Mouse (Mus musculus): ENCODE data around the gene Ccer1.
"Not testable (repeated sequence)": the region's sequence is repeated elsewhere in the genome, so short reads cannot be mapped to it uniquely, and the experiment has no call there.

Ccer1 gene

GRCm38 (mm10) chr10:97692913-97693312 is at the start of gene Ccer1:
Gene Ccer1 (plus strand): TSS chr10:97693059.
- DNase-seq (ENCODE audit: low read depth, low spot score) = no peak

- no peak for DNase-seq (ENCODE audit: low read depth, low spot score)
These were observed 49.1 kb upstream of the Ccer1 start, which contains the start of gene Epyc for GRCm38 (mm10) chr10:97643768-97644167. Gene Epyc (plus strand): TSS chr10:97644068.

- DNase-seq (ENCODE audit: low read depth, low spot score) = no peak
These were observed 42.5 kb upstream of the Ccer1 start for GRCm38 (mm10) chr10:97650334-97650733.

GRCm38 (mm10) chr10:97659489-97659888 is 33.4 kb upstream of the Ccer1 start:
- DNase-seq (ENCODE audit: low read depth, low spot score) = no peak

- no peak for DNase-seq (ENCODE audit: low read depth, low spot score)
These were observed 24.2 kb upstream of the Ccer1 start for GRCm38 (mm10) chr10:97668656-97669055.

GRCm38 (mm10) chr10:97670202-97670601 is 22.7 kb upstream of the Ccer1 start:
- DNase-seq (ENCODE audit: low read depth, low spot score) = peak; percentile 69

GRCm38 (mm10) chr10:97673239-97673638 is 19.6 kb upstream of the Ccer1 start:
- DNase-seq (ENCODE audit: low read depth, low spot score) = peak; percentile 59

GRCm38 (mm10) chr10:97682981-97683380 is 9.9 kb upstream of the Ccer1 start:
- no peak for DNase-seq (ENCODE audit: low read depth, low spot score)

- no peak for DNase-seq (ENCODE audit: low read depth, low spot score)
These were observed 5.7 kb upstream of the Ccer1 start for GRCm38 (mm10) chr10:97687198-97687597.

- peak; percentile 42 for DNase-seq (ENCODE audit: low read depth, low spot score)
These were observed 3.4 kb upstream of the Ccer1 start for GRCm38 (mm10) chr10:97689425-97689824.

- no peak for DNase-seq (ENCODE audit: low read depth, low spot score)
These were observed 708 bp downstream of the Ccer1 start for GRCm38 (mm10) chr10:97693398-97694135.

GRCm38 (mm10) chr10:97702321-97702720 is 9.5 kb downstream of the Ccer1 start:
- DNase-seq (ENCODE audit: low read depth, low spot score) = no peak

GRCm38 (mm10) chr10:97704562-97704961 is 11.7 kb downstream of the Ccer1 start:
- DNase-seq (ENCODE audit: low read depth, low spot score) = peak; percentile 59

- DNase-seq (ENCODE audit: low read depth, low spot score) = peak; percentile 84
These were observed 19.8 kb downstream of the Ccer1 start for GRCm38 (mm10) chr10:97712687-97713086.

- DNase-seq (ENCODE audit: low read depth, low spot score) = no peak
These were observed 21.7 kb downstream of the Ccer1 start for GRCm38 (mm10) chr10:97714584-97714983.

- DNase-seq (ENCODE audit: low read depth, low spot score) = no peak
These were observed 22.5 kb downstream of the Ccer1 start for GRCm38 (mm10) chr10:97715289-97715906.

GRCm38 (mm10) chr10:97717233-97717632 is 24.4 kb downstream of the Ccer1 start:
- peak; percentile 58 for DNase-seq (ENCODE audit: low read depth, low spot score)

- peak; percentile 68 for DNase-seq (ENCODE audit: low read depth, low spot score)
These were observed 25.2 kb downstream of the Ccer1 start for GRCm38 (mm10) chr10:97718021-97718420.

GRCm38 (mm10) chr10:97720625-97721024 is 27.8 kb downstream of the Ccer1 start:
- DNase-seq (ENCODE audit: low read depth, low spot score) = no peak

GRCm38 (mm10) chr10:97722709-97723108 is 29.9 kb downstream of the Ccer1 start:
- no peak for DNase-seq (ENCODE audit: low read depth, low spot score)

GRCm38 (mm10) chr10:97725929-97726328 is 33.1 kb downstream of the Ccer1 start:
- DNase-seq (ENCODE audit: low read depth, low spot score) = no peak

- DNase-seq (ENCODE audit: low read depth, low spot score) = not testable (repeated sequence)
These were observed 33.8 kb downstream of the Ccer1 start, which contains the start of gene C030005K15Rik for GRCm38 (mm10) chr10:97726655-97727054. Gene C030005K15Rik (minus strand): TSS chr10:97726755.

Data from brain, adult 2 months (tissue).